Mouse (Mus musculus) gastrocnemius, postnatal 10 days (tissue): Measurements from ENCODE around the gene Gm20388. TPM values are rescaled to one million over a fixed set of nuclear protein-coding genes. Genes with fewer than 3 reads are reported as not detected.

ENCODE experiments used
- DNase-seq: peaks from one replicate; pipeline ENCODE4 v3.0.0; 2021; ENCODE audit warnings: mixed read lengths
- total RNA-seq, 2 experiments: library from RNA; stranded (reverse); gene quantifications; 2 replicates each; pipeline ENCODE4 v1.2.3; 2021

Gm20388 gene
- total RNA-seq, 2 experiments from 2014 or later, result 2.9 to 6.0 TPM

GRCm38 (mm10) chr8:120014267-120015023, 103.8 kb downstream of the Gm20388 start:
- DNase-seq, result no peak

- no peak for DNase-seq
Measured at GRCm38 (mm10) chr8:120015916-120016315, 105.3 kb downstream of the Gm20388 start.

- no peak for DNase-seq
Measured at GRCm38 (mm10) chr8:120016424-120016823, 105.8 kb downstream of the Gm20388 start.

GRCm38 (mm10) chr8:120017349-120017748, 106.7 kb downstream of the Gm20388 start:
- DNase-seq, result no peak

GRCm38 (mm10) chr8:120017786-120018185, 107.1 kb downstream of the Gm20388 start:
- DNase-seq, result no peak

- no peak for DNase-seq
Measured at GRCm38 (mm10) chr8:120018379-120018778, 107.7 kb downstream of the Gm20388 start.

GRCm38 (mm10) chr8:120019297-120019696, 108.7 kb downstream of the Gm20388 start:
- no peak for DNase-seq

- no peak for DNase-seq
Measured at GRCm38 (mm10) chr8:120020298-120020697, 109.7 kb downstream of the Gm20388 start.

- no peak for DNase-seq
Measured at GRCm38 (mm10) chr8:120026199-120026598, 115.6 kb downstream of the Gm20388 start.

- no peak for DNase-seq
Measured at GRCm38 (mm10) chr8:120026991-120027390, 116.3 kb downstream of the Gm20388 start.

- DNase-seq, result no peak
Measured at GRCm38 (mm10) chr8:120030447-120030846, 119.8 kb downstream of the Gm20388 start.

- no peak for DNase-seq
Measured at GRCm38 (mm10) chr8:120032549-120033208, 122.0 kb downstream of the Gm20388 start.

- no peak for DNase-seq
Measured at GRCm38 (mm10) chr8:120034471-120034870, 123.8 kb downstream of the Gm20388 start.

- no peak for DNase-seq
Measured at GRCm38 (mm10) chr8:120036111-120036510, 125.5 kb downstream of the Gm20388 start.

GRCm38 (mm10) chr8:120036578-120036977, 125.9 kb downstream of the Gm20388 start:
- DNase-seq, result no peak

GRCm38 (mm10) chr8:120037199-120037598, 126.6 kb downstream of the Gm20388 start:
- DNase-seq, result peak; percentile 34

GRCm38 (mm10) chr8:120037611-120038010, 127.0 kb downstream of the Gm20388 start:
- no peak for DNase-seq

- no peak for DNase-seq
Measured at GRCm38 (mm10) chr8:120038741-120039140, 128.1 kb downstream of the Gm20388 start.

- DNase-seq, result no peak
Measured at GRCm38 (mm10) chr8:120039313-120039919, 128.8 kb downstream of the Gm20388 start.

GRCm38 (mm10) chr8:120040861-120041260, 130.2 kb downstream of the Gm20388 start:
- no peak for DNase-seq

- DNase-seq, result no peak
Measured at GRCm38 (mm10) chr8:120042542-120043312, 132.1 kb downstream of the Gm20388 start.

- DNase-seq, result no peak
Measured at GRCm38 (mm10) chr8:120044907-120045306, 134.3 kb downstream of the Gm20388 start.
